Mouse (Mus musculus) cerebellum, adult 2 months (tissue): ENCODE results near the gene Clps.

Source experiments
- CTCF ChIP-seq: fragments of 200-500 bp; IDR thresholded peaks from 2 replicates; pipeline ENCODE4 v1.5.1; 2011; ENCODE audit warnings: low read depth, mild to moderate bottlenecking, control low read depth, low read length, moderate library complexity, borderline replicate concordance; ENCODE audit not compliant: insufficient read depth
- POLR2A ChIP-seq: fragments of 200-500 bp; IDR thresholded peaks from 2 replicates; pipeline ENCODE4 v1.6.1; 2011; ENCODE audit warnings: low read length, control low read depth, borderline replicate concordance; ENCODE audit not compliant: insufficient read depth

DNA sequence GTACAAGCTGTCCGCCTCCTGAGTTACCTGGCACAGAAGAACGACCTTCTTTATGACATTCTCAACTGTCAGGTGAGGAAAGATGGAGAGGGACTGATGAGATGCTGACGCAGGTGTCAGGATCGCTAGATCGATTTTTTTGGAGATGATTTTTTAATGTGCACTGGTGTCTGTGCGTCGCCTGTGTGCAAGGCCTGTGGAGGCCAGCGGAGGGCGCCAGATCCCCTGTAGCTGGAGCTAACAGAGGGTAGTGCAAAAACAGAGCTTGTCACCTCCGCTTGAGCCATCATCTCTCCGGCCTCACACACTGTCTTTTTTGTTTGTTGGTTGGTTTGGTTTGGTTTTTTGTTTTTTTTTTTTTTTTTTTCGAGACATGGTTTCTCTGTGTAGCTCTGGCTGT, 22.7 kb downstream of the Clps start:
- TF ChIP-seq CTCF (no peak), POLR2A (no peak)
